Mouse (Mus musculus): ENCODE measurements around the gene Hist1h3a. TPM values are rescaled to one million over a fixed set of nuclear protein-coding genes. Genes with fewer than 3 reads are reported as not detected.

The Hist1h3a gene
- total RNA-seq, 2 experiments from 2014 or later: 27.5 to 33.9 TPM

- no peak for DNase-seq (ENCODE audit: low spot score in 2 of 2)
These were observed 2.9 kb downstream of the Hist1h3a start for GRCm38 (mm10) chr13:23759251-23759771.

- no peak for DNase-seq (ENCODE audit: low spot score in 2 of 2)
These were observed 4.3 kb downstream of the Hist1h3a start for GRCm38 (mm10) chr13:23757921-23758320.

DNA sequence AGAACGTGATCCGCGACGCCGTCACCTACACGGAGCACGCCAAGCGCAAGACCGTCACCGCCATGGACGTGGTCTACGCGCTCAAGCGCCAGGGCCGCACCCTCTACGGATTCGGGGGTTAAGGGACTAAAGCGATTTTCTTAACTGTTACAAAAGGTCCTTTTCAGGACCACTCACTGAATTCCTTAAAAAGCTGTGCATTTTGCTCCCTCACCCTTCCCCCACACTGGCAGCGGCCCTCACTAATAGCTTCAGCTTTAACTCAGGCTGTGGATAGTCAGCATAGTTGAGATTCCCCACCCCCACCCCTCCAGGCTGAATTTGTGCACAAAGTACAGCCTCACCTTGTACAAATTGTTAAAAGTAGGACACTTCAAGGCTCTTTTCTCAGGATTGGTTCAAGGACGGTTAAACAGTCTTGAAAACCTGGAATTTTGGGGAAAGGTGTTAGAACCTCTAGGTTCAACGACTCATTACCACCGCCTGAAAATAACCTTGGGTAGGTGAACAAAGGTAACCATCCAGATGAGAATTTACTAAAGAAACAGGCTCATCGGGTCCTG is 4.9 kb downstream of the Hist1h3a start:
- no peak for DNase-seq (ENCODE audit: low spot score in 2 of 2)

DNA sequence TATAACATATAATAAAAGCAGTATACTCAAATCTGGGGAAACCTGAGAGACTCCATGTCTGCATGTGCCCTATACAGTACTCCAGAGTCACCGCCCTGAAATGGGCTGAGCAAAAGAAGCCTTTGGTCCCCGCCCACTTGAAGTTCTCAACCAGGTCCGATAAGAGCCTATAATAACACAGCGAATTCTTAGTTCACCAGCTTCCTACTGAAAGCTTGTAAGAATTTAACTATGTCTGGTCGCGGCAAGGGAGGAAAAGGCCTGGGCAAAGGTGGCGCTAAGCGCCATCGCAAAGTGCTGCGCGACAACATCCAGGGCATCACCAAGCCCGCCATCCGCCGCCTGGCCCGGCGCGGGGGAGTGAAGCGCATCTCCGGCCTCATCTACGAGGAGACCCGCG is 5.4 kb downstream of the Hist1h3a start, which contains the start of gene Hist1h4b:
Gene Hist1h4b, plus strand, starts transcription at position 224 of the 400 bp plus-strand sequence.
- peak; percentile 84 to 95 for DNase-seq (ENCODE audit: low spot score in 2 of 2)

DNA sequence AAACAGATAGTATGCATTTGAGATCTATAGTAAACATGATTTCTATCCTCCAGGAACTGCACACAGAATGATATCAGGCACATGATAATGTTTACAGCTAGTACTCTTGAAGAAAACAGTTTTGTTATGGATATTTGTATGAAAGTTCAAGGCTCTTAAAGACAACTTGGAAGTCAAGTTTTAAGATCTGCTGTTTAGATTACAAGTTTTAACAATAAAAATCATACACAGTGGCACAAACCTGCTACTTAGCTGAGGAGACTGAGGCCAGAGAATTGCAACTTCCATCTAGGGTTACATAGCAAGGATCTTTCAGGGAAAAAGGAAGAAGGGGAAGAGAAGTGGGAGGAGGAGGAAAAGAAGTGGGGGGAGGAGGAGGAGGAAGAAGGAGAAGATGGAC is 7.2 kb downstream of the Hist1h3a start:
- no peak for DNase-seq (ENCODE audit: low spot score in 2 of 2)

GRCm38 (mm10) chr13:23753314-23754078 is 8.7 kb downstream of the Hist1h3a start:
- DNase-seq (ENCODE audit: low spot score in 2 of 2): no peak

DNA sequence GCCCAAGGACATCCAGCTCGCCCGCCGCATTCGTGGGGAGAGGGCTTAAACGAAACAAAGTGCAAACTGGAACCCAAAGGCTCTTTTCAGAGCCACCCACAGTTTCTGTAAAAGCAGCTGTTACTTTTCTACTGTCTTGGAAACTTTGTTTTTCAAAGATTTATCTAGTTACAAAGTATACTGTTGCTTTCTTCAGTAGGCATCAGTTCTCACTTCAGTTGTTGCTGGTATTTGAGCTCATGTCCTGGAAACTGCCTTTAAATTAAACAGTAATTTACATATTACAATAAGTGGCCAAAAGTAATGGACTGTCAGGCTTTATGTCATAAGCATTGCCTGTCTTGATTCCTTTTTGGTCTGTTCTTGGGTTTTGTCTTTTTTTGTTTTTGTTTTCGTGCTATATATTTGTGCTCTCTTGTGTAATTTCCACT is 9.4 kb downstream of the Hist1h3a start:
- DNase-seq (ENCODE audit: low spot score in 2 of 2): no peak

DNA sequence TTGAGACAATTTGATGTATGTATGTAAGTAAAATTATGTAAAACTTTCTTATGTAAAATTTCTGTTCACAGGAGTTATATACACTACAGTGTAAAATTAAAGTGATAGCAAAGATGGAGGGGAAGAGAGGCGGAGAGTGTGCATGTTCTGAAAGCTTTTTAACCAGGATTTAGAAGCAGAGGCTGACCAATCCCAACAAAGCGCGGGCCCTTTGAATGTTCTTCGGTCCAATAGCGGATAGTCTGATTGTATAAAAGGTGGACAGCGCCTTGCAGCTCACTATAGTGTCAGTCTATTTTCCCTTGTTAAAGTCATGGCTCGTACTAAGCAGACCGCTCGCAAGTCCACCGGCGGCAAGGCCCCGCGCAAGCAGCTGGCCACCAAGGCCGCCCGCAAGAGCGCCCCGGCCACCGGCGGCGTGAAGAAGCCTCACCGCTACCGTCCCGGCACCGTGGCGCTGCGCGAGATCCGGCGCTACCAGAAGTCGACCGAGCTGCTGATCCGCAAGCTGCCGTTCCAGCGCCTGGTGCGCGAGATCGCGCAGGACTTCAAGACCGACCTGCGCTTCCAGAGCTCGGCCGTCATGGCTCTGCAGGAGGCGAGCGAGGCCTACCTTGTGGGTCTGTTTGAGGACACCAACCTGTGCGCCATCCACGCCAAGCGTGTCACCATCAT is 10.0 kb downstream of the Hist1h3a start, which contains the start of gene Hist1h3b:
Gene Hist1h3b, plus strand, starts transcription at position 201 of the 675 bp plus-strand sequence.
- DNase-seq (ENCODE audit: low spot score in 2 of 2): peak; percentile 83 to 97

DNA sequence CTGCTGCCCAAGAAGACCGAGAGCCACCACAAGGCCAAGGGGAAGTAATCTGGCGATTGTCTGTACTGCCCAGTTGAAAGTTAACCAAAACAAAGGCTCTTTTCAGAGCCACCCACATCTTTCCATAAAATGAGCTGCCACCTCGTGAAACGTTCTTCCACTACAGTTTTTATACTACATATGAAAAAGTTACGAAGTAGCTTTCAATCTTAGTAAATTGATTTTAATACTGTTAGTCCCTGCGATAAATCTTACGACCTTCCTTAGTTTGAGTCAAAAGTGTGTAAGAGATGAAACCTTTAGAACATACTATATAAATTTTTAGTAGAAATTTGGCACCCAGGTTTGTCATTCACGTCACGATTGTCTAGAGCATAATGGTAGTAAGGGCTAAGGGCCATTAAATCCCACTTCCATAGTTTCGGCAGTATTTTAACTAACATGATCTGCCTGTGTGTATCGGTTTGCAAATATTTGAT is 10.7 kb downstream of the Hist1h3a start:
- no peak for DNase-seq (ENCODE audit: low spot score in 2 of 2)

DNA sequence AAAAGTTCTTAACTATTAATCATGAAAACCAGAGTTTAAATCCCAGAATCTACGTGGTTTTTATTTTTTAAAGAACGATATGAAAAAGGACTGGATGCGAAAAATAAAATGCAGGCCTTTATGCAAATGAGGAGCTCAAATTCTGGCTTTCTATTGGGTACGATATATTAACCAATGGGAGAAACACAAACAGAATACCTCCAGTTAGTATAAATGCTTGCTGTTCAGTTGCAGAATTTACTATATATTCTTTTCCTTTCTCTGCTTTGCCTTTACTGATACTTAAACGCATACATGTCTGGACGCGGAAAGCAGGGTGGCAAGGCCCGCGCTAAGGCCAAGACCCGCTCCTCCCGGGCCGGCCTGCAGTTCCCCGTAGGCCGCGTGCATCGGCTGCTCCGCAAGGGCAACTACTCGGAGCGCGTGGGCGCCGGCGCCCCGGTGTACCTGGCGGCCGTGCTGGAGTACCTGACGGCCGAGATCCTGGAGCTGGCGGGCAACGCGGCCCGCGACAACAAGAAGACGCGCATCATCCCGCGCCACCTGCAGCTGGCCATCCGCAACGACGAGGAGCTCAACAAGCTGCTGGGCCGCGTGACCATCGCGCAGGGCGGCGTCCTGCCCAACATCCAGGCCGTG is 11.2 kb downstream of the Hist1h3a start, which contains the start of gene Hist1h2ab:
Gene Hist1h2ab, plus strand, starts transcription at position 288 of the 639 bp plus-strand sequence.
- peak in 1 of 2 experiments; percentile 60 for DNase-seq (ENCODE audit: low spot score in 2 of 2)

DNA sequence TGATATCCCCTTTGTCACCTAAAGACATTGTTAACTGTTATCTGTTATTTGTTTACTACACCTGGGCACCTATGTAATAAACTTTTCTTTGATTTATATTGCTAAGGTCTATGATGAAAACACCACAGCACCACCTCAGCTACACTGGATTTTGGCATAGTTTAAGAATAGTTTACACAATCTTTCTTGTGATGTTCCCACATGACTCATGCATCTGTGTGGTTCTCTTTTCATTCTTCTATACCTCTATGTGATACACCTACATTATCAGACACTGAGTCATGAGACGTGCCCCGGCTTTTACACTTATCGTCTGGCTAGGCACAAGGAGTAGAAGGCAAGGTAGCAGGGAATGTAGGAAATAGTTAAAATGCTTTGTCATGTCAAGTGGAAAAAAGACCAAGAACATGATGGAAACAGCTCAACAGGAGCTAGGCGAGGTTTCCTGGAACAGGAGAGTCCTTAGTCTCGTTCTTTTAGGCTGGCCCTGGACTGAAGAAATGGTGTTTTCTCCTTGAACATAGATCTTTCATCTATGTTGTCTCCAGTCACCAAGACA is 12.5 kb downstream of the Hist1h3a start:
- DNase-seq (ENCODE audit: low spot score in 2 of 2): no peak

DNA sequence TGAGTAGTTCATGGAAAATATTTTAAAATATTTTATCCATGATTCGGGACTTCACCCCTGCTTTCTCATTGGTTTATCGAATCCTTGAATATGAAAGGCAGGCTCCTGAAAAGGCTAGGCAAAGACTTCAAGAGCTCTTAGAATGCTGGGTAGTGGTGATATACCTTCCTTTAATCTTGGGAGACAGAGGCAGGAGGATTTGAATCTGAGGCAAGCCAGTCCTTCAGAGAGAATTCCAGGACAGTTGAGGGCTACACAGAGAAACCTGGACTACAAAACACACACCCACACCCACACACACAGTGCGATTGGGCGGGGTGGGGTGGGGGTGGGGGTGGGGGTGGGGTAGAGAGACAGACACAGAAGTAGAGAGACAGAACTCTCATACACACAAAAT is 14.3 kb downstream of the Hist1h3a start:
- DNase-seq (ENCODE audit: low spot score in 2 of 2): no peak

GRCm38 (mm10) chr13:23747081-23747891 is 14.9 kb downstream of the Hist1h3a start:
- DNase-seq (ENCODE audit: low spot score in 2 of 2): no peak

GRCm38 (mm10) chr13:23746201-23747080 is 15.7 kb downstream of the Hist1h3a start, which contains the start of gene Hist1h2bb:
Gene Hist1h2bb (plus strand): TSS chr13:23746734.
- DNase-seq (ENCODE audit: low spot score in 2 of 2): peak; percentile 73 to 91

DNA sequence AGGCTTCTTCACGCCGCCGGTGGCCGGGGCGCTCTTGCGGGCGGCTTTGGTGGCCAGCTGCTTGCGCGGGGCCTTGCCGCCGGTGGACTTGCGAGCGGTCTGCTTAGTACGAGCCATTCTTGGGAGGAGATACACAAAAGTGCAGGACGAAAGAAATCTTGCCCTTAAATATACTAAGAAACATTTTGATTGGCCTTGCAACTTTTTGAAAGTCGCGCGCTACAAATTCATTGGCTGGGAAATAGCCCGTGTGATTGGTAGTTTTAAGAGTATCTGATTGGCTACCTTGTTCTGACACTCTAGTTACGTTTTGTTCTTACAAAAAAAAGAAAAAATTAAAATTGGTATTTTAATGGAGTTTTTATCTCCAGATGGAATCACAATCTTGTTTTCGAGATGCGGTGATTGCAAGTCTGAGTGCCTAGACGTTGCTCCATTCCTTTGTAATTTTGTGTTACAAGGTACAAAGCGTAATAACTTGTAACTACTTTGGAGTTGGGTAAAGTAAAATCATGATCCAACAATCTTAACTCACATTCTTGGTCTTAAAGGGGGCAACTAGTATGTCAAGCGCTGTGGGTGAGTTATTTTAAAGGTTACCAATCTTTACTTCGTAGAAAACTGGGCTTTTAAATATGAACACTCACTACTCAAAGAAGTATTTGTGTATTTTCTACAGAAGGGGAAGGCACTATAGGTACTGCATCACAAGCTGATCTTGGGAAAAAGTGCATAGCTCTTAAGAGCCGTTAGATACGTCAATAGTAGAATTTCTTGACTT is 16.6 kb downstream of the Hist1h3a start, which contains the start of gene Hist1h3c:
Gene Hist1h3c, minus strand, starts transcription at position 222 of the 781 bp plus-strand sequence.
- DNase-seq (ENCODE audit: low spot score in 2 of 2): peak; percentile 64 to 92

- DNase-seq (ENCODE audit: low spot score in 2 of 2): no peak
These were observed 17.5 kb downstream of the Hist1h3a start for GRCm38 (mm10) chr13:23744421-23745380.

DNA sequence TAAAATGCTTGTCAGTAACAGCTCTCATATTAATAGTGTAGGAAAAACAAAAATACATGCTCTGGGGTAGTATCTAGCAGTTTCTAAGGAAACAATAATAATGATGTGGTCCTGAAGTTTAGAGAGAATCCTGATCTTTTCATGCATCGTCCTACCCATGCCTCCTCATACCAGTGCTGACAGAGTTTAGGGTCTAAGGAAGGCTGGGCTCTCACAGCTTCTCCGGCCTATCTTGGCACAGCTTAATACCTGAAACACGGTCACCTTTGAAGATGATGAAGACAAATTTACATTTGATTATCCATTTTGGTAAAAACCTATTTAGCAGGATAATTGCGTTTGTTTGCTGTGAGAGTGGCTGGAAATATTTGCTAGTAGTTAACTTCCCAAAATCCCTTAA is 18.2 kb downstream of the Hist1h3a start:
- DNase-seq (ENCODE audit: low spot score in 2 of 2): no peak
